Mouse (Mus musculus): Measurements from ENCODE around the gene Gak. TPM values are rescaled to one million over a fixed set of nuclear protein-coding genes. Genes with fewer than 3 reads are reported as not detected.

The Gak gene
- polyA plus RNA-seq (2014; fragmentation: Nextera tagmentation; extraction: Ambion mirVana) = 29.4 and 32.1 TPM in 2 replicates

- Histone ChIP-seq H3K4me3 (ENCODE audit: low read depth, low read length) (peak within 1 kb of the TSS; percentile 96), H3K27ac (ENCODE audit: low read depth, low read length) (peak within 1 kb of the TSS; percentile 90), H3K4me1 (ENCODE audit: control insufficient read depth, insufficient read depth, low read length) (peaks cover 12% of the 10 kb centered on the region), H3K9ac (ENCODE audit: low read depth, low read length) (peak within 1 kb of the TSS; percentile 96), H3K4me2 (peak within 1 kb of the TSS; percentile 93), H3K36me3 (ENCODE audit: control insufficient read depth, insufficient read depth, low read length) (no peaks in the 10 kb centered on the region), H3K9me3 (replicated peaks; ENCODE audit: control insufficient read depth, low read length) (no peaks in the 10 kb centered on the region), H3K27me3 (ENCODE audit: control insufficient read depth, insufficient read depth, low read length) (no peaks in the 10 kb centered on the region)
- under 1% methylated on average over 58 of the region's 58 CpGs for WGBS (ENCODE audit: insufficient replicate concordance)
- ATAC-seq (replicated peaks; ENCODE audit: insufficient number of reproducible peaks, low FRiP score, low TSS enrichment) = peak; percentile 93
Measured at GRCm38 (mm10) chr5:108629634-108630483, at the start of gene Gak, which contains the start of gene Tmem175. Gak (minus strand) TSS chr5:108629755. Tmem175 (plus strand) TSS chr5:108629770.

- WGBS (ENCODE audit: insufficient replicate concordance) = 79% methylated on average over 6 of the region's 6 CpGs
- H3K27ac ChIP-seq (ENCODE audit: low read depth, low read length) = no peak overlapping the region
Measured at GRCm38 (mm10) chr5:108678296-108678854, 48.8 kb upstream of the Gak start.

DNA sequence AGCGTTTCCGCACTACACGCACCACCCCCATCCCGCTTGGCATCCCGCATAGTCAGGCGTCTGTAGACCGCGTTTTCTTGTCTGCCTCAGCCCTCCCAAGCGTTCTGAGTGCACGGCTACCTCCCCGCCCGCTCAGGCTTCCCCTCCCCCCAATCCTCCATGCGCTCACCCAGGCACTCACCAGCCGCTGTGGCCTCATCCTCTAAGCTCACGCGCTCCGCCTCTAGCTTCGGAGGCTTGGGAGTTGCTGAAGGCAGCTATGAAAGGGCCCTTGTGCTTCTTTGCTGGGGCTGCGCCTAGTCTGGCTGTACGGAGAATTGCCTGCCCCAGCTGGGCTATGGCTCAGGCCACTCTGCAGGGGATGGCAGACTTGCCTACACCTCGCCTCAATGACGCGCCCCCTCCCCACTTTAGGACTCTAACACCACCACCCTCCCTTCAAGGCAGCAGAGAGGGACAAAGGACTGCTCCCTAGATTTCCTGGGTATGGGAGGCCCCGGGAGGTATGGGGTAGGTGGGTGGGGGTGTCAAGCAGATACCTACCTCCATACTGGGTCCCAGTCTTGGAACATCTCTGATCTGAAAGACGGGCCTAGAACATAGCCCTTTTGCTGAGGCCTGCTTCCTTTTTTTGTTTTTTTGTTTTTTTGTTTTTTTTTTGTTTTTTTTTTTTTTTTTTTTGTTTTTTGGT, 48.2 kb upstream of the Gak start:
- Histone ChIP-seq H3K27ac (ENCODE audit: low read depth, low read length) (peak overlapping the region; percentile 38), H3K27me3 (ENCODE audit: control insufficient read depth, insufficient read depth, low read length) (no peaks in the 10 kb centered on the region), H3K36me3 (ENCODE audit: control insufficient read depth, insufficient read depth, low read length) (no peaks in the 10 kb centered on the region), H3K4me2 (peak overlapping the region; percentile 79), H3K4me1 (ENCODE audit: control insufficient read depth, insufficient read depth, low read length) (peaks cover 17% of the 10 kb centered on the region), H3K9ac (ENCODE audit: low read depth, low read length) (peak overlapping the region; percentile 64), H3K9me3 (replicated peaks; ENCODE audit: control insufficient read depth, low read length) (no peaks in the 10 kb centered on the region), H3K4me3 (ENCODE audit: low read depth, low read length) (peak overlapping the region; percentile 40)
- ATAC-seq (replicated peaks; ENCODE audit: insufficient number of reproducible peaks, low FRiP score, low TSS enrichment) = peak; percentile 70
- 4% methylated on average over 25 of the region's 25 CpGs for WGBS (ENCODE audit: insufficient replicate concordance)

More at GRCm38 (mm10) chr5:108678296-108678854, 48.8 kb upstream of the Gak start:
- Histone ChIP-seq H3K27me3 (ENCODE audit: control insufficient read depth, insufficient read depth, low read length) (no peaks in the 10 kb centered on the region), H3K4me1 (ENCODE audit: control insufficient read depth, insufficient read depth, low read length) (peaks cover 17% of the 10 kb centered on the region), H3K9ac (ENCODE audit: low read depth, low read length) (no peak overlapping the region), H3K36me3 (ENCODE audit: control insufficient read depth, insufficient read depth, low read length) (no peaks in the 10 kb centered on the region), H3K4me3 (ENCODE audit: low read depth, low read length) (no peak overlapping the region), H3K9me3 (replicated peaks; ENCODE audit: control insufficient read depth, low read length) (no peaks in the 10 kb centered on the region), H3K4me2 (no peak overlapping the region)
- no peak for ATAC-seq (replicated peaks; ENCODE audit: insufficient number of reproducible peaks, low FRiP score, low TSS enrichment)

GRCm38 (mm10) chr5:108676772-108677498, 47.4 kb upstream of the Gak start:
- H3K9me3 ChIP-seq (replicated peaks; ENCODE audit: control insufficient read depth, low read length) = no peaks in the 10 kb centered on the region
- H3K4me1 ChIP-seq (ENCODE audit: control insufficient read depth, insufficient read depth, low read length) = peaks cover 17% of the 10 kb centered on the region
- H3K9ac ChIP-seq (ENCODE audit: low read depth, low read length) = peak overlapping the region; percentile 64
- peak; percentile 28; the same call in 1 of the 2 replicates for ATAC-seq (replicated peaks; ENCODE audit: insufficient number of reproducible peaks, low FRiP score, low TSS enrichment)
- H3K27me3 ChIP-seq (ENCODE audit: control insufficient read depth, insufficient read depth, low read length) = no peaks in the 10 kb centered on the region
- 16% methylated on average over 5 of the region's 5 CpGs for WGBS (ENCODE audit: insufficient replicate concordance)
- H3K4me2 ChIP-seq = peak overlapping the region; percentile 79
- H3K27ac ChIP-seq (ENCODE audit: low read depth, low read length) = peak overlapping the region; percentile 38
- H3K36me3 ChIP-seq (ENCODE audit: control insufficient read depth, insufficient read depth, low read length) = no peaks in the 10 kb centered on the region
- peak overlapping the region; percentile 40 for H3K4me3 ChIP-seq (ENCODE audit: low read depth, low read length)

DNA sequence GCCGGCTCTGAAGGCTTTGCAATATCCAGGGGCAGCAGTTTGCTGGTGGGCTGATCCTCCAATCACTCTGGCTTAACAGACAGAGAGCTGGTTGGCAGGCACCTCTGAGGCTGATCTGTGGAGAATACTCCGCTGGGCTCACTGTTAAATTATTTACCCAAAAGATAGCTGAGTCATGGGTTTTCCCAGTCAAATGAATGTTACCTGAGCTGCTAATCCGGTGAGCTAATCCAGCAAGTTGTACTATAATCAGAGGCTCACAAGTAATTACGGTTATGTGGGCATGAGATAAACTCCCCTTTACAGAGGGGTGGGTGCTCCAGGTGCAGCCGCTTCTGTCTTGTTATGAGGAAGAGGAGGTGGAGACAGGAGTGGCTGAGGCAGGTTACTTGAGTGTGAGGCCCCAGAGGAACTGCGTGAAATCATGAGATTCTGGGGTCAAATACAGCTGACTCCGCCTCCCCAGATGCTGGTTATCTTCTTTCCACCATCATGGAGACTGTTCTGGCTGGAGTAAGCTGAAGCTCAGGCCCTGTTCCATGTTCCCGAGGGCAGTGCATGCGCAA, 45.8 kb upstream of the Gak start, which contains the start of gene Slc26a1:
TSS of gene Slc26a1 (minus strand) at position 319 of the 566 bp plus-strand sequence.
- no peak within 1 kb of the TSS for H3K9ac ChIP-seq (ENCODE audit: low read depth, low read length)
- H3K27me3 ChIP-seq (ENCODE audit: control insufficient read depth, insufficient read depth, low read length) = no peaks in the 10 kb centered on the region
- no peak within 1 kb of the TSS for H3K4me3 ChIP-seq (ENCODE audit: low read depth, low read length)
- H3K27ac ChIP-seq (ENCODE audit: low read depth, low read length) = no peak within 1 kb of the TSS
- 73% methylated on average over 9 of the region's 9 CpGs for WGBS (ENCODE audit: insufficient replicate concordance)
- no peak for ATAC-seq (replicated peaks; ENCODE audit: insufficient number of reproducible peaks, low FRiP score, low TSS enrichment)
- peaks cover 3% of the 10 kb centered on the region; the same call in 1 of the 2 replicates for H3K36me3 ChIP-seq (ENCODE audit: control insufficient read depth, insufficient read depth, low read length)
- no peak within 1 kb of the TSS for H3K4me2 ChIP-seq
- H3K9me3 ChIP-seq (replicated peaks; ENCODE audit: control insufficient read depth, low read length) = no peaks in the 10 kb centered on the region
- peaks cover 17% of the 10 kb centered on the region for H3K4me1 ChIP-seq (ENCODE audit: control insufficient read depth, insufficient read depth, low read length)

GRCm38 (mm10) chr5:108674624-108675023, 45.1 kb upstream of the Gak start:
- H3K4me2 ChIP-seq = no peak overlapping the region
- H3K9ac ChIP-seq (ENCODE audit: low read depth, low read length) = no peak overlapping the region
- no peaks in the 10 kb centered on the region for H3K27me3 ChIP-seq (ENCODE audit: control insufficient read depth, insufficient read depth, low read length)
- no peaks in the 10 kb centered on the region for H3K9me3 ChIP-seq (replicated peaks; ENCODE audit: control insufficient read depth, low read length)
- no peak for ATAC-seq (replicated peaks; ENCODE audit: insufficient number of reproducible peaks, low FRiP score, low TSS enrichment)
- peaks cover 3% of the 10 kb centered on the region; the same call in 1 of the 2 replicates for H3K36me3 ChIP-seq (ENCODE audit: control insufficient read depth, insufficient read depth, low read length)
- no peak overlapping the region for H3K27ac ChIP-seq (ENCODE audit: low read depth, low read length)
- no peak overlapping the region for H3K4me3 ChIP-seq (ENCODE audit: low read depth, low read length)
- H3K4me1 ChIP-seq (ENCODE audit: control insufficient read depth, insufficient read depth, low read length) = peaks cover 21% of the 10 kb centered on the region
- 70% methylated on average over 2 of the region's 2 CpGs for WGBS (ENCODE audit: insufficient replicate concordance)

GRCm38 (mm10) chr5:108671757-108672156, 42.2 kb upstream of the Gak start:
- Histone ChIP-seq H3K27me3 (ENCODE audit: control insufficient read depth, insufficient read depth, low read length) (no peaks in the 10 kb centered on the region), H3K27ac (ENCODE audit: low read depth, low read length) (no peak overlapping the region), H3K4me1 (ENCODE audit: control insufficient read depth, insufficient read depth, low read length) (peaks cover 11% of the 10 kb centered on the region), H3K36me3 (ENCODE audit: control insufficient read depth, insufficient read depth, low read length) (peaks cover 3% of the 10 kb centered on the region; the same call in 1 of the 2 replicates), H3K9ac (ENCODE audit: low read depth, low read length) (no peak overlapping the region), H3K4me3 (ENCODE audit: low read depth, low read length) (no peak overlapping the region), H3K9me3 (replicated peaks; ENCODE audit: control insufficient read depth, low read length) (no peaks in the 10 kb centered on the region), H3K4me2 (no peak overlapping the region)
- no peak for ATAC-seq (replicated peaks; ENCODE audit: insufficient number of reproducible peaks, low FRiP score, low TSS enrichment)
- 84% methylated on average over 12 of the region's 12 CpGs for WGBS (ENCODE audit: insufficient replicate concordance)
